Mouse (Mus musculus): ENCODE measurements at regions not wholly inside any gene's neighbourhood (a gene's known extent, or its start where the extent isn't known, plus 50 kb on each side); places are given as distances from the start of the nearest gene placed in this dataset.

- no peak for DNase-seq
Observed at GRCm38 (mm10) chr7:74687303-74688115, 132.9 kb upstream of the Slco3a1 start.

GRCm38 (mm10) chr7:74683979-74684378 is 129.4 kb upstream of the Slco3a1 start:
- DNase-seq: no peak

- peak; percentile 1 for DNase-seq
Observed at GRCm38 (mm10) chr7:74673626-74674295, 119.2 kb upstream of the Slco3a1 start.

- no peak for DNase-seq
Observed at GRCm38 (mm10) chr7:74669110-74669509, 114.5 kb upstream of the Slco3a1 start.

- DNase-seq: no peak
Observed at GRCm38 (mm10) chr7:74667106-74667505, 112.5 kb upstream of the Slco3a1 start.

GRCm38 (mm10) chr7:74663820-74664219 is 109.2 kb upstream of the Slco3a1 start:
- DNase-seq: no peak

GRCm38 (mm10) chr7:74647310-74647709 is 92.7 kb upstream of the Slco3a1 start:
- no peak for DNase-seq

GRCm38 (mm10) chr7:74640171-74640570 is 85.6 kb upstream of the Slco3a1 start:
- DNase-seq: no peak

GRCm38 (mm10) chr7:74632217-74632616 is 77.6 kb upstream of the Slco3a1 start:
- no peak for DNase-seq

GRCm38 (mm10) chr7:74628799-74629468 is 74.4 kb upstream of the Slco3a1 start:
- no peak for DNase-seq

Measured in cerebellum, adult 11 months (tissue).